Mouse (Mus musculus): ENCODE measurements around the gene Gm21852.
"Not testable (repeated sequence)": the region's sequence is repeated elsewhere in the genome, so short reads cannot be mapped to it uniquely, and the experiment has no call there.

The Gm21852 gene

GRCm38 (mm10) chrY:40651896-40652295 is at the start of gene Gm21852:
Gene Gm21852, minus strand, starts transcription at chrY:40651996.
- not testable (repeated sequence) for DNase-seq (ENCODE audit: low read depth, low spot score)

Data from forelimb bud, embryonic 11.5 days (tissue).